Mouse (Mus musculus) kidney, adult 2 months (tissue): Measurements from ENCODE around the gene Ripk1.

Experiments
- CTCF ChIP-seq: fragments of 200-500 bp; conservative IDR thresholded peaks from 2 replicates; pipeline ENCODE4 v1.5.1; 2011; ENCODE audit warnings: low read depth, mild to moderate bottlenecking, control low read depth, low read length, moderate library complexity, mixed read lengths; ENCODE audit not compliant: insufficient read depth, insufficient read length
- POLR2A ChIP-seq: fragments of 200-500 bp; IDR thresholded peaks from one replicate; pipeline ENCODE4 v1.6.1; 2011; ENCODE audit warnings: low read depth, low read length, control low read depth

DNA sequence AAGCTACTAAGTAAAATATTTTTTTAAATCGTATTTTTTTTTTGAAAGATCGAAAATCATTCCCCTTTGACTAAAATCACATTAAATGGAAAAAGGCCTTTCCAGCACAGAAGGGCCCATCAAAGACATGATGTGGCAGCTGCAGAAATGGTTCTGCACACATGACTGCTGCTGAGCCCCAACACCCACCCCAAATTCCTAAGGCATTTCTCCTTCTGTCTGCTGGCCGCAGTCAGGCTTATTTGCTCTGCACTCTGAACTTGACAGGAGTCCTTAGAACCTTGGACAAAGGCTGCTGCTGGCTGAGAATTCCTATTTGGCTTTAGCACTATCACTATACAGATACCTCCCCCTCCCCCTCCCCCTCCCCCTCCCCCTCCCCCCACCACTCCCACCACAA is 70.7 kb downstream of the Ripk1 start:
- TF ChIP-seq POLR2A = no peak
- TF ChIP-seq CTCF = no peak
